Mouse (Mus musculus): Measurements from ENCODE around the gene Pcdh9.

- TF ChIP-seq CTCF (IDR thresholded peaks at IDR 0.05; ENCODE audit: insufficient read depth, low read depth, low read length) (no peak), POLR2A (IDR thresholded peaks at IDR 0.05; ENCODE audit: insufficient read depth, low read depth, low read length) (no peak)
Measured at GRCm38 (mm10) chr14:93075761-93076160, 814.7 kb downstream of the Pcdh9 start.
